11 mouse cellular contexts compared by ENCODE assay signal in the genomic region with DNA sequence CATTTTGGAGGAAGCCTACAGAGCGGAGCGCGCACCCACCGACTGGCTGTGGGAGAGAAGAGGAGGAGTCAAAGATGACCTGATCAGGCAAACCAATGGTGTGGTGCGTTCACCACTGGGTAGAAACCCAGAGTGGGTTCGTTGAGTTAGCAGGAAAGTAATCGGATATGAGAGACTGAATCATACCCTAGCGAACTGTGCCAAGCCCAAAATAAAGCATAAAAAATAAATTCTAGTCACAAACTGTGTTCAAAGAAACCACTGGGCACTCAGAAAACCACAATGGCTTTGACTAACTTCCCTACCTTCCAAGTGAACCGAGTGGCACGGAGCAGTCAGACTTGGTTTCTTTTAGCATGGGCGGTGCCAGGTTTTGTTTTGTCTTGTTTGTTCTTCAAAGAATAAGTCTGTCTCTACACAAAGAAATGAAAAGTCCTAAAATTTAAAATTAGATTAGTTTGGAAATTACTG. TPM values are rescaled to one million over a fixed set of nuclear protein-coding genes. Genes with fewer than 3 reads are reported as not detected.
A peak's percentile ranks its signal among the peaks of the same experiment; 100 is the strongest.
DNase-seq lines count a peak whose midpoint lies in the region; ATAC-seq and TF ChIP-seq lines count a peak whose summit lies in the region.
"Had no signal": no experiment of that assay in that cellular context is flagged by ENCODE, and none has a peak within 500 bp of the region (broad histone marks: within the 10 kb centered on the region; RNA-seq: fewer than 3 reads in every experiment).

No protein-coding gene starts in this region.

- TF ChIP-seq RAD21 in MEL (IDR thresholded peaks at IDR 0.05; ENCODE audit: low read depth, low read length): no peak

- H3K4me1 ChIP-seq in heart, postnatal 0 days (ENCODE audit: control insufficient read depth, insufficient read depth): 0 out of 2 replicates have a peak, but pooled peaks cover 9% of the 10 kb centered on the region
- peaks cover 6% of the 10 kb centered on the region for H3K4me1 ChIP-seq in heart, embryonic 10.5 days
- H3K4me1 ChIP-seq in MEL (ENCODE audit: control insufficient read depth in 1 of 2, insufficient read depth in 2 of 2, low read length in 2 of 2): peaks cover 0 to 5% of the 10 kb centered on the region in 2 experiments; a peak in 3 of 4 replicates
- peaks cover 5% of the 10 kb centered on the region; the same call in 1 of the 2 replicates for H3K4me1 ChIP-seq in olfactory bulb, adult 2 months (ENCODE audit: control insufficient read depth, insufficient read depth, low read length)
- H3K4me1 ChIP-seq: neural tube, embryonic 15.5 days had no signal

- H3K36me3 ChIP-seq in heart, postnatal 0 days (replicated peaks; ENCODE audit: control insufficient read depth, insufficient read depth, low read length): no peaks in the 10 kb centered on the region
- H3K36me3 ChIP-seq in heart, embryonic 10.5 days: no peaks in the 10 kb centered on the region
- peaks cover 0 to 6% of the 10 kb centered on the region in 2 experiments; a peak in 2 of 4 replicates for H3K36me3 ChIP-seq in MEL (ENCODE audit: control insufficient read depth in 1 of 2, insufficient read depth in 2 of 2, low read length in 2 of 2)
- H3K36me3 ChIP-seq: neural tube, embryonic 15.5 days had no signal

- H3K4me3 ChIP-seq in heart, postnatal 0 days (ENCODE audit: low read depth, low read length): no peak overlapping the region
- no peak overlapping the region for H3K4me3 ChIP-seq in heart, embryonic 10.5 days
- peak overlapping the region; percentile 36 to 49 for H3K4me3 ChIP-seq in MEL (ENCODE audit: control insufficient read depth in 1 of 2, insufficient read depth in 1 of 2, low read depth in 2 of 2, low read length in 2 of 2)
- no peak overlapping the region for H3K4me3 ChIP-seq in olfactory bulb, adult 2 months (ENCODE audit: insufficient read depth, low read depth, low read length)
- H3K4me3 ChIP-seq: neural tube, embryonic 15.5 days had no signal

- DNase-seq in heart, postnatal 0 days (ENCODE audit: low spot score): no peak
- no peak for DNase-seq in heart, embryonic 10.5 days (ENCODE audit: low spot score)
- DNase-seq in MEL (ENCODE audit: low read depth, low spot score): peak; percentile 81
- DNase-seq in fibroblast of lung, adult 2 months (ENCODE audit: low read depth): peak; percentile 91
- no peak for DNase-seq in kidney, postnatal 4 days
- DNase-seq in adrenal gland, adult 8-10 months: no peak
- DNase-seq: kidney, adult 9 months had no signal

- no peaks in the 10 kb centered on the region for H3K79me2 ChIP-seq in MEL (ENCODE audit: control insufficient read depth, insufficient read depth, low read length, poor library complexity)

- H3K27me3 ChIP-seq in heart, postnatal 0 days (ENCODE audit: control insufficient read depth, insufficient read depth, low read length): no peaks in the 10 kb centered on the region
- H3K27me3 ChIP-seq in heart, embryonic 10.5 days (ENCODE audit: insufficient read depth, poor library complexity, severe bottlenecking): no peaks in the 10 kb centered on the region
- no peaks in the 10 kb centered on the region; a peak in 2 of 4 replicates for H3K27me3 ChIP-seq in MEL (ENCODE audit: control insufficient read depth in 1 of 2, insufficient read depth in 2 of 2, low read length in 2 of 2)
- H3K27me3 ChIP-seq: neural tube, embryonic 15.5 days had no signal

- H3K9ac ChIP-seq in heart, postnatal 0 days (replicated peaks; ENCODE audit: low read depth, low read length): no peak overlapping the region
- peak overlapping the region; percentile 38; the same call in 1 of the 2 replicates for H3K9ac ChIP-seq in MEL (ENCODE audit: control insufficient read depth, low read depth, low read length, poor library complexity, severe bottlenecking)
- H3K9ac ChIP-seq: liver, embryonic 14.5 days; neural tube, embryonic 15.5 days had no signal

- TF ChIP-seq EP300 in heart, postnatal 0 days (IDR thresholded peaks at IDR 0.05; ENCODE audit: low read depth): no peak
- TF ChIP-seq EP300 in MEL (IDR thresholded peaks at IDR 0.05; ENCODE audit: low read depth in 1 of 2, low read length in 2 of 2): 0 out of 4 replicates have a peak, but pooled peaks of 1 of the 2 experiments have one; percentile 31

- ATAC-seq in heart, postnatal 0 days (ENCODE audit: insufficient read depth, low read depth): no peak
- ATAC-seq: forebrain, embryonic 16.5 days had no signal

- no peak for TF ChIP-seq CTCF in heart, postnatal 0 days (IDR thresholded peaks at IDR 0.05; ENCODE audit: low read depth)
- TF ChIP-seq CTCF in MEL (IDR thresholded peaks at IDR 0.05 in 2 of 3, conservative IDR thresholded peaks at IDR 0.05 in 1 of 3; ENCODE audit: control insufficient read depth in 1 of 3, insufficient read depth in 1 of 3, low read depth in 2 of 3, low read length in 3 of 3, poor library complexity in 1 of 3, severe bottlenecking in 1 of 3): no peak
- no peak for TF ChIP-seq CTCF in olfactory bulb, adult 2 months (IDR thresholded peaks at IDR 0.05; ENCODE audit: insufficient read depth, low read depth, low read length)

- 85% methylated on average over 11 of the region's 11 CpGs for WGBS in heart, postnatal 0 days
- 87% methylated on average over 11 of the region's 11 CpGs for WGBS in heart, embryonic 10.5 days
- WGBS in olfactory bulb, adult 2 months: 56% methylated on average over 11 of the region's 11 CpGs

- no peaks in the 10 kb centered on the region for H3K9me3 ChIP-seq in heart, postnatal 0 days (replicated peaks; ENCODE audit: control insufficient read depth, low read length)
- H3K9me3 ChIP-seq in heart, embryonic 10.5 days: no peaks in the 10 kb centered on the region
- H3K9me3 ChIP-seq in MEL (replicated peaks; ENCODE audit: insufficient read depth, low read length): no peaks in the 10 kb centered on the region
- H3K9me3 ChIP-seq: neural tube, embryonic 15.5 days had no signal

- H3K27ac ChIP-seq in heart, postnatal 0 days (ENCODE audit: low read depth): peak overlapping the region; percentile 57; the same call in 1 of the 2 replicates
- no peak overlapping the region for H3K27ac ChIP-seq in heart, embryonic 10.5 days
- H3K27ac ChIP-seq in MEL (ENCODE audit: control insufficient read depth, low read depth, low read length): peak overlapping the region; percentile 27; the same call in 1 of the 2 replicates
- H3K27ac ChIP-seq in olfactory bulb, adult 2 months (ENCODE audit: insufficient read depth, low read depth, low read length): peak overlapping the region; percentile 25; the same call in 1 of the 2 replicates
- H3K27ac ChIP-seq: liver, embryonic 14.5 days; neural tube, embryonic 15.5 days had no signal

- H3K4me2 ChIP-seq in heart, postnatal 0 days (ENCODE audit: low read depth, low read length): no peak overlapping the region
- H3K4me2 ChIP-seq: neural tube, embryonic 15.5 days had no signal

- peak in 1 of 2 experiments; percentile 38; a peak in 1 of 4 replicates for TF ChIP-seq POLR2A in MEL (IDR thresholded peaks at IDR 0.05; ENCODE audit: control insufficient read depth in 1 of 2, insufficient read depth in 1 of 2, low read depth in 1 of 2, low read length in 2 of 2, poor library complexity in 1 of 2)
- no peak for TF ChIP-seq POLR2A in olfactory bulb, adult 2 months (IDR thresholded peaks at IDR 0.05; ENCODE audit: insufficient read depth, low read depth, low read length)

TF ChIP-seq in MEL, 35 proteins besides CTCF, POLR2A, EP300 and RAD21:
- TF ChIP-seq ZMIZ1 (IDR thresholded peaks at IDR 0.05; ENCODE audit: low read depth, low read length) (no peak), KAT2A (conservative IDR thresholded peaks at IDR 0.05; ENCODE audit: low read depth, low read length) (no peak), MAZ (IDR thresholded peaks at IDR 0.05; ENCODE audit: low read depth, low read length) (no peak), TBP (IDR thresholded peaks at IDR 0.05; ENCODE audit: low read depth, low read length) (no peak; the same call in 1 of the 2 replicates), MAFK (IDR thresholded peaks at IDR 0.05; ENCODE audit: borderline replicate concordance, low read depth, low read length) (no peak), NELFE (IDR thresholded peaks at IDR 0.05; ENCODE audit: low read depth, low read length) (peak; percentile 17; the same call in 1 of the 2 replicates), BHLHE40 (IDR thresholded peaks at IDR 0.05; ENCODE audit: borderline replicate concordance, low read depth, low read length) (no peak), ZC3H11A (IDR thresholded peaks at IDR 0.05; ENCODE audit: low read depth, low read length) (no peak), ELF1 (IDR thresholded peaks at IDR 0.05; ENCODE audit: low read depth, low read length) (no peak), ZNF384 (IDR thresholded peaks at IDR 0.05; ENCODE audit: low read depth, low read length) (no peak), MYC (IDR thresholded peaks at IDR 0.05; ENCODE audit: low read depth, low read length) (no peak), RCOR1 (IDR thresholded peaks at IDR 0.05; ENCODE audit: low read depth, low read length) (0 out of 2 replicates have a peak, but pooled peaks have one; percentile 3), UBTF (IDR thresholded peaks at IDR 0.05; ENCODE audit: borderline replicate concordance, insufficient read depth, low read depth, low read length) (no peak), SIN3A (IDR thresholded peaks at IDR 0.05; ENCODE audit: low read length) (0 out of 2 replicates have a peak, but pooled peaks have one; percentile 18), GABPA (IDR thresholded peaks at IDR 0.05; ENCODE audit: low read depth, low read length) (no peak), CHD1 (IDR thresholded peaks at IDR 0.05; ENCODE audit: low read depth, low read length) (no peak)

RNA-seq across cellular contexts. Expression of a gene that starts 42.7 kb away (rescaled TPM):
- 136 and 146 TPM in 2 replicates for total RNA-seq in heart, postnatal 0 days (2014; rRNA removed; ENCODE audit: low replicate concordance)
- polyA plus RNA-seq in heart, postnatal 0 days (2015; fragmentation: Nextera tagmentation; extraction: Ambion mirVana): 140 and 141 TPM in 2 replicates
- polyA plus RNA-seq in heart, embryonic 10.5 days (2016; fragmentation: Nextera tagmentation; extraction: Ambion mirVana): 243 and 263 TPM in 2 replicates
- total RNA-seq in MEL (2012; rRNA removed): 129 and 131 TPM in 2 replicates
- polyA plus RNA-seq in MEL (2012; ENCODE audit: insufficient read depth in 1 of 2, insufficient read length in 2 of 2, low read depth in 1 of 2, low replicate concordance in 2 of 2, missing spikeins in 1 of 2): 100 to 1,000 TPM; 105 to 125 TPM
- polyA plus RNA-seq in olfactory bulb, adult 2 months (2012; ENCODE audit: insufficient read depth, insufficient read length, low replicate concordance, missing spikeins): 294 TPM in 1 of 2 replicates, not detected in the other
- 100 to 1,000 TPM; 185 to 212 (median 197) TPM for total RNA-seq in adrenal gland, adult 8-10 months (2022)

Comparison
In these comparisons a context has a peak if more than half of its experiments do, and no peak if none do; other contexts are left out.
1. DNase-seq: peak in MEL (single experiment) and fibroblast of lung, adult 2 months (single experiment); none in heart, postnatal 0 days (single experiment), heart, embryonic 10.5 days (single experiment), kidney, postnatal 4 days (0 of 2) and adrenal gland, adult 8-10 months (single experiment).
2. H3K4me3 ChIP-seq: peak in MEL (2 of 2); none in heart, postnatal 0 days (single experiment), heart, embryonic 10.5 days (single experiment) and olfactory bulb, adult 2 months (single experiment).